Mouse (Mus musculus) kidney, postnatal 25 days (tissue): Measurements from ENCODE around the gene Rrp7a.

Experiments used
- DNase-seq, 2 experiments: peaks; one replicate each; pipeline ENCODE4 v3.0.0; 2021; ENCODE audit warnings: mixed read lengths in 2 of 2

The Rrp7a gene

GRCm38 (mm10) chr15:83111290-83111689 is 11.3 kb downstream of the Rrp7a start:
- no peak for DNase-seq

DNA sequence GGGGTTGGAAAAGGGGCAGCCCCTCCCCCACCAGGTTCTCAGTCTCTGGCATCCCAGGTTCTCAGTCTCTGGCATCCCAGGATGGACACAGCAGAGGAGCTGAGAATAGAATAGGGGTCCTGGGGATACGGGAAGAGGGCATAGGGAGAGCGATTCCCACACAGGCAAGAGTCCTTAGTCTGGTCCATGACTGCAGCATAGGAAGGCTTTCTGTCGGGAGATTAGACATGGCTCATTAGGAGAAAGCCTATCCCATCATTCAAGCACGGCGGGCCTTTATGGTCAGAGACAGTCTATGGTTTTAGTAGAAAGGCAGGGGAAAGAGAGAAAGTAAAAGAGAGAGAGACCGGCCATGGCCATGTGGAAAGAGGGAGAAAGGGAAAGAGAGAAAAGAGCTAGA is 14.8 kb downstream of the Rrp7a start:
- no peak for DNase-seq

DNA sequence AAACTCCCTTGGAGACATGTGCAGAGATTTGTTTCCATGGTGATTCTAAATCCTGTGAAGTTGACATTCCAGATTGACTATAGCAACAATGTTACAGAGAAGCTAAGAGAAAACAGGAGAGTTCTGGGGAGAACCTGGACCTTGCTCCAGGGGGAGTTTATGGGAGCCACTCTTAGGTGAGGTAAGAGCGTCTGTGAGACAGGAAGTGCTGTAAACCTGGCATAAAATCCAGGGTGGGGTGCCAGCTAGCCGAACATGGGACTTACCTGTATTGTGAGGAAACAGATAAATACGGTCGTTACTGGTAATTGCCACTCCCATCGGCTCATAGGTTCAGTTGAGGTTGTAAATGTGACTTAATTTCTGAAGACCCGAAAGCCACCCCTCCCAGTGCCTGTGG is 16.2 kb downstream of the Rrp7a start:
- no peak for DNase-seq

- no peak for DNase-seq
These were observed 19.5 kb downstream of the Rrp7a start for GRCm38 (mm10) chr15:83103111-83103510.

- DNase-seq: no peak
These were observed 22.3 kb downstream of the Rrp7a start for GRCm38 (mm10) chr15:83100332-83100662.

DNA sequence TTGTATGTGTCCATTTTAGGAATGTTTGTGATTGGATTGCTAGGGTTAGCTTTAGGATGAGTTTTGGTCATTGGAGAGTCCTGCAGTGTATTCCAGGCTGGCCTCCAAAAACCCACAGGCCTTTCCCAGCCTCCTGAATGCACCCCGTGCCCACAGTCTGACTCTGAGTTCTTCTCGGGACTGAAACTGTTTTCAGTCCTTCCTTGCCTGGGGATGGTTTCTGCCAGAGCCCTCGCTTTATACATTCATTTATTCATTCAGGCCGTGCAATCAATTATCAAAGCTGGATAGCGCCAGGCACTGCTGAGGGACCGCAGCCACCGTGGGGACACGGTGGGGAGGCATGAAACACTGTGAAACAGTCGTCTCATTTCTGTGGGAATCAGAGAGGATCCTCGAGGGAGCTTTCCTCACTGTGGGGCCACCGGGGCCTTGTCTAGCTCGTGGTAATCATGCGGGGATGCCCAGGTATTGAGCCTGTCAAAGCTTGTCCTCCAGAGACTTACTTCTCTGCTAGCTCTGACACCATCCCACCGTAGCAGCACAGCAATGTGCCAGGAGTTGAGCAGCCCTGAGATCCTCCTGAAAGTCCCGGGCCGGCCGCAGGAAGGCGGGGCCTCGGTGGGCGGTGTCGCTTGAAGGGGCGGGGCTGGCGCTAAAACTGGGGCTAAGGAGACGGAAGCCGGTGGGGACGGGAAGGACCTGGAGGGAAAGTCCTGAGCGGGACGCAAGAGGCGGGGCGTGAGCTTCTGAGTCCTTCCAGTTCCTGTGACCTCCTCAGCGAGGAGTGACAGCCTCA is 22.9 kb downstream of the Rrp7a start:
- peak; percentile 96 to 98 for DNase-seq

DNA sequence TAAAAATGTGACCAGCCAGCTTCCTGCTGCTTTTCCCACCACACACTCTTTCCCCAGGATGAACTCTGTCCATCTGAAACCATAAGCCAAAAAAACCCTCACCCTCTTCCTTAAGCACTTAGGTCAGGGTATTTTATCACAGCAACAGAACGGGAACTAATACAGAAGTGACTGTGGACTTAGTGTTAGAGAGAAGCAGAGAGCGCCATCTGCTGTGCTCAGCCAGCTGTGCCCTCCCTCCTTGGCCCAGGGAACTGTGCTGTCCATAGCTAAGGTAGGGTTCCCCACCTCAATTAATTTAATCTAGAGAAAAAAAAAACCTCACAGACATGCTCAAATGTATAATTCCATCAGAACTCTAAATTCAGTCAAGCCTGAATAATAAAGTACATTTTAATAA is 26.7 kb downstream of the Rrp7a start:
- DNase-seq: peak in 1 of 2 experiments; percentile 30

DNA sequence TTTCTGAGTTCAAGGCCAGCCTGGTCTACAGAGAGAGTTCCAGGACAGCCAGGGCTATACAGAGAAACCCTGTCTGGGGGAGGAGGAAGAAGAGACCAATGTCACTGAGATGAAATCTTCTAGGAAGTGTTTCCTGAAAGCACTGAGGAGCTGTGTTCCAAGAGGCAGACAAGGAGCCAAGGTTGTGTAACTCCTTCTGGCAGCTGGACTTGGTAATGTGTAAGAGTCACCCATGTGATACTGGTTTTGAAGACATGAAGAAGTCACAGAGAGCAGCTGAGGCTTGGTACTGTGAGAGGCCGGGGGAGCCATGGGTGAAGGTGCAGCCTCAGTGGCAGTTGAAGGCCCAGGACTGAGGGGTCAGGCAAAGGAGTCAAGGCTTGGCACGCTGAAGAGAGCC is 28.9 kb downstream of the Rrp7a start:
- DNase-seq: no peak

DNA sequence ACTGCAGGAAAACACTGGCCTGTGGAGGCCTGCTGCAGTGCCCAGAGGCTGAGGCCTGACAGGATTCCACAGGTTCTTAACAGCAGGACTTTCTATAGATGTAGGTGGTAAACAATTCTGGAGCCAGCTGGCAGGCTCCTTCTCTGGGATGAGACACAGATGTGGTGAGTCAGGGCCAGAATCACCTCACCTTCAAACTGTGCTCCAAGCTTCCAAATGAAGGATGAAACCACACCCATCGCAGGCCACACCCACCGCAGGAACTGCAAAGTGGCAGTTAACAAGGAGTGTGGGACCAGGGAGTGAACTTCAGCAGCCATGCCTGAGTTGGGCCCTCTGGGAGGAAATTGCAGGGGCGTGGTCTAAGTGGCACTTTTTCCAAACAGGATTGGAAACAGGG is 31.7 kb downstream of the Rrp7a start:
- no peak for DNase-seq

GRCm38 (mm10) chr15:83089429-83089605 is 33.3 kb downstream of the Rrp7a start, which contains the start of gene Serhl:
Serhl (plus strand) TSS chr15:83089506.
- DNase-seq: no peak

GRCm38 (mm10) chr15:83088495-83089428 is 33.8 kb downstream of the Rrp7a start:
- no peak for DNase-seq

- DNase-seq: no peak
These were observed 35.8 kb downstream of the Rrp7a start for GRCm38 (mm10) chr15:83086636-83087328.

DNA sequence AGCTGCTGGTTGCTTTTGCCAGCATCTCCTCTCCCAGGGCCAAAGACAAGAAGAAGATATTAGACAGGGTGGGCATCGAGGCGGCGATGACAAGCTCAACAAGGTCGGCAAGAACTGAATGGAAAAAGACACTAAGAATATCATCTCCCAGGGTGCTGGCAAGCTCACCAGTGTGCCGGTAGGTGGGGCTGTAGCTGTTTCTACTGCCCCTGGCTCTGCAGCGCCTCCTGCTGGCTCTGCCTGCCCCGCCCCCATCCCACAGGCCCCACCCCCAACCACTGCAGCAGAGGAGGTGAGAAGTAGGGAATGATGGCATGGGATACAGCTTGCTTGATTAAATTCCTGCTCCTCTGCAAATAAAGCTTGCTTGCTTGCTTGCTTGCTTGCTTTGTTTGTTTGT is 36.7 kb downstream of the Rrp7a start:
- peak; percentile 67 to 71 for DNase-seq

DNA sequence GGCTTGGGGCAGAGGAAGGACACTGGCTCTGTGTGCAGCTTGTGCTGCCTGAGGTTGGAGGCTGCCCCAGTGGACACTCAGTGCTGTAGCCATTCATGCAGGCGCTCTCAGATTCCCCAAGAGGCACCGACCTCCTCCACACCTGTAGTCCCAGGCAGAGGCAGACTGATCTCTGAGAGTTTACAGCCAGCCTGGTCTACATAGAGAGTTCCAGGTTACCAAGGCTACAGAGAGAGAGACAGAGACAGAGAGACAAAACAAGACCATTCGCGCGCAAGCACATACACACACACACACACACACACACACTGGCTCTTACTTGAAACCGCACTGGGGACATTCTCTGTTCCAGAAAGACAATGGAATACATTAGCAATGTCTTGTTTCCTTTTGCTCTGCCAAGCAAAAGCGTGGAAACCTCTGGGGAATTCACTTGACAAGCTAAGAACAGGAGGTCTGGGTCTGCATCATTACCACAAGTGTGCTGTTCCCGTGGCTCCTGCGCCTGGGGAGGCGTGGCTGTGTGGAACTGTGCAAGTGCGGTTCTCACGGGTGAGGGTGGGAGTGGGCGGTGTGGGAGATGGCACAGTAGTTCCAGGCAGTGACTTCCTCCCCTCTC is 38.5 kb downstream of the Rrp7a start:
- peak; percentile 66 to 73 for DNase-seq

- DNase-seq: no peak
These were observed 39.1 kb downstream of the Rrp7a start for GRCm38 (mm10) chr15:83083530-83083929.

DNA sequence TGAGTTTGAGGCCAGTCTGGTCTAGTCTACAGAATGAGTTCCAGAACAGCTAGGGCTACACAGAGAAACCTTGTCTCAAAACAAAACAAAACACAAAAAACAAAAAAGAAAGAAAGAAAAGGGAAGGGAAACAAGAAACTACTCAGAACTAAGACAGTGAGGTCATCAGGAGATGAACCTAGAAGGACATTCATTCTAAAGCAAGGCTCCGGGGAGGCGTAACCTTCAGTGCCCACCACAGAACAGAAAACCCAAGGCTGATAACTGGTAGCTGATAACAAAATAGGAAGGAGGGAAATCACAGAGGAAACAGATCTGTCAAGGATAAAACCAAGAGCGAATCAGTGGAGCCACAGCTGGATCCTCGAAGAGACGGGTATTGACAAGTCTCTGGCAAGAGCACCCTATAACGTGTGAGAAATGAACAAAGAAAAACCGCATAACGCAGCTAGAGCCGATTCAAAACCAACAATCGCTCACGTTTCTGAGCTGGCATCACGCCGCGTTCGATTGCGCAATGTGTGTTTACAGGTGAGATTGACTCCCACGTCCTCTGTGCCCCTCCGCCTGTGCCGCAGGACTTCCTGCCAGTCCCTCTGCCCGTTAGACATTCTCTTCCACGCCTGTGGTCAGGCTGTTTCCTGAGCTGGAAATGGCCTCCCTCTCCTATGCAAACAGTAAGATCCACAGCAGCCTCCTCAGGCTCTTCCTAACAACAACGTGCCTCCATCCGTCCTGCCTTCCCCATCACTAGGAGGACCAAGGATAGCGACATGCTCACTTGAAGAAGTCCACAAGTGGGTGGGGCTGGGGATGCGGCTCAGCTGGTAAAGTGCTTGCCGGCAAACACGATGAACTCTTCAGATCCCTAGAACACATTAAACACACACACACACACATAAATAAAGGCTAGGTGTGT is 46.7 kb downstream of the Rrp7a start:
- DNase-seq: peak in 1 of 2 experiments; percentile 16

- peak; percentile 83 to 88 for DNase-seq
These were observed 48.4 kb downstream of the Rrp7a start for GRCm38 (mm10) chr15:83074179-83074578.

DNA sequence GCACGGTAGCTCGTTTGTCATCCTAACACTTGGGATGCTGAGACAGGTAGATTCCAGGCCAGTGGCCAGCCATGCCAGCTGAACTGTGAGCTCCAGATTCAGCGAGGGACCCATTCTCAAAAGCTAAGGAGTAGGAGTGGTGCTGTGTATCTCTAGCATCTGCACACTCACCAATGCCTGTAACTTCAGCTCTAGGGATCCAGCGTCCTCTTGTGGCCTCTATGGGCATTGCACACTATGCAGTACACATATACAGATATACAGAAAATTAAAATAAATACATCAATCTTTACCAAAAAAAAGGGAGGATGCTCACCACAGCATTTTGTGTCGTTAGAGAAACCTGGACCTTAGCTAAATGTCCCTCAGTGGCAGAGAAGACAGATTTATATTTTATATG is 50.8 kb downstream of the Rrp7a start:
- no peak for DNase-seq

DNA sequence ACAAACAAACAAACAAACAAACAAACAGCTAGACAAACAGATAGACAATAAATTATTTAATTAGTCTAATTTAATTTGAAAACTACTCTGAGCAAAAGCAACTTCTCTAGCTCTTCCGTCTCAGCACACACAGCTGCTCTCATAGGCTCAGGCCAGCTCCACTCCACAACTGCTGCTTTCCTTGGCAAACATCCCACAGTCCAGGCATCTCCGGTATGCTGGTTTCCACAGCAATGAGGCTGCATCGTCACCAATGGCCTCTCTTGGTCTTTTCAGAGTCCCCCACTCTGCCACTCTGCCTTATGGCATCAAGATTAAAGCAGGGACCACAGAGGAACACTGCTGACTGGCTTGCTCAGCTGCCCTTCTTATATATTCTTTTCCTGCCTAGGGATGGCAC is 51.7 kb downstream of the Rrp7a start:
- DNase-seq: peak; percentile 80 to 85

- DNase-seq: no peak
These were observed 54.3 kb downstream of the Rrp7a start for GRCm38 (mm10) chr15:83068270-83068669.

DNA sequence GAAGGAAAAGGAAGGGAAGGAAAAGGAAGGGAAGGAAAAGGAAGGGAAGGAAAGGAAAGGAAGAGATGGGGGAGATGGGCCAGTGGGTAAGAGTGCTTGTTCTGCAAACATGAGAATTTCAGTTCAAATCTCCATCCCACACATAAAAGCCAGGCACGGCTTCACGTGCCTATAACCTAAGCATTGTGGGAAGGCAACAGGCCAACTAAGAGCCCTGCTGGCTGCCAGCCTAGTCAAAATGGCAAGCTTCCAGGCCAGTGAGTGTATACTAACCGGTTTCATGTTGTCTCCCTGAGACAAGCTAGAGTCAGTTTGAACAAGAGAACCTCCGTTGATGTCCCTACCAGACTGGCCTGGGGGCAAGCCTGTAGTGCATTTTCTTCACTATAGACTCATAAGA is 57.1 kb downstream of the Rrp7a start:
- DNase-seq: peak; percentile 83 to 86
